Mouse (Mus musculus): ENCODE results near the gene Rp2.
A peak's percentile ranks its signal among the peaks of the same experiment; 100 is the strongest.
"Not testable (repeated sequence)": the region's sequence is repeated elsewhere in the genome, so short reads cannot be mapped to it uniquely, and the experiment has no call there.

Rp2 gene

GRCm38 (mm10) chrX:20364391-20365365 lies at the start of gene Rp2:
Gene Rp2, plus strand, starts transcription at chrX:20364481.
- peak; percentile 80 for DNase-seq (ENCODE audit: low spot score)

- no peak for DNase-seq (ENCODE audit: low spot score)
Observed at GRCm38 (mm10) chrX:20332756-20333155, 31.5 kb upstream of the Rp2 start.

DNA sequence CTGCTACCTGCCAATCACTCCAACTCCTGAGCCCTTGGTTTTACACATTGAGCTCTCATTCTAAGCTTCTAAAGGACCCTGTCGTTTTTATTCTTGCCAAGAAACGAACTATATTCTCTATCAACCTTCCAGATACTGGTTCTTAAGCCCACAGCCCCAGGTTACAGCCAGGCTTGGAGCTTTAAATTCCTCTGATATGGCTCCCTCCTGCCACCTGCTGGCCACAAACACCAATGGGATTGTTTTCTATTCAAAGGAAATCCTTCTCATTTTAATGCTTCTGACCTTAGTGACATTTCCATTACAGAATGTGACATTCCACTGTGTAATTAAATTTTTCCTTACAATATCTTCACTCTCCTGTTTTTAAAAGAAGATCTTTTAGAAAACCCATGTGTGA lies 28.6 kb upstream of the Rp2 start:
- DNase-seq (ENCODE audit: low spot score): peak; percentile 44

GRCm38 (mm10) chrX:20344980-20345379 lies 19.3 kb upstream of the Rp2 start:
- no peak for DNase-seq (ENCODE audit: low spot score)

GRCm38 (mm10) chrX:20346355-20346754 lies 17.9 kb upstream of the Rp2 start:
- no peak for DNase-seq (ENCODE audit: low spot score)

DNA sequence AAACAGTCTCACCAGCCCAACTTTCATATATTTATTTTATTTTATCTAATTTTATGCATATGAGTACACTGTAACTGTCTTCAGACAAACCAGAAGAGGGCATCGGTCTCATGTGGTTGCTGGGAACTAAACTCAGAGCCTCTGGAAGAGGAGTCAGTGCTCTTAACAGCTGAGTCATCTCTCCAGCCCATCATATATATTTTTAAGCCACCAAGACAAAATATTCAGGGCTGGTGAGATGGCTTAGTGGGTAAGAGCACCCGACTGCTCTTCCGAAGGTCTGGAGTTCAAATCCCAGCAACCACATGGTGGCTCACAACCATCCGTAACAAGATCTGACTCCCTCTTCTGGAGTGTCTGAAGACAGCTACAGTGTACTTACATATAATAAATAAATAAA lies 14.0 kb upstream of the Rp2 start:
- DNase-seq (ENCODE audit: low spot score): not testable (repeated sequence)

DNA sequence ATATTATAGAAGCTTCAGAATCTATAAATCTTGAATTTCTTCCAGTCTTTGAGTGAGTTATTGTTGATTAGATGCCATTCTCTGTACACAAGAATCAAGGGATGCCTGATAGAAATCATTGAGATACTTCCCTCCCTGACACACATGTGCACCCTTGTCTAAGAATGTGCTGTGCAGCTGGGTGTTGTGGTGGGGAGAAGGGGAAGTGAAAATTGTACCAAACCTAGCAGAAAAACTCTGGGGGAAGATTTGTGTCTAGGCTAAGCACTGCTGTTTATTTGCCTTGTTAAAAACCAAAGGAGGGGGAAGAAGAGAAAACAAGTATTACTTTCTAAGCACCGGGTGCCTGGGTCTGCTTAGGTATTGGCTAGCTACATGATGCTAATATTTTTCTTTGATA lies 9.0 kb upstream of the Rp2 start:
- no peak for DNase-seq (ENCODE audit: low spot score)

DNA sequence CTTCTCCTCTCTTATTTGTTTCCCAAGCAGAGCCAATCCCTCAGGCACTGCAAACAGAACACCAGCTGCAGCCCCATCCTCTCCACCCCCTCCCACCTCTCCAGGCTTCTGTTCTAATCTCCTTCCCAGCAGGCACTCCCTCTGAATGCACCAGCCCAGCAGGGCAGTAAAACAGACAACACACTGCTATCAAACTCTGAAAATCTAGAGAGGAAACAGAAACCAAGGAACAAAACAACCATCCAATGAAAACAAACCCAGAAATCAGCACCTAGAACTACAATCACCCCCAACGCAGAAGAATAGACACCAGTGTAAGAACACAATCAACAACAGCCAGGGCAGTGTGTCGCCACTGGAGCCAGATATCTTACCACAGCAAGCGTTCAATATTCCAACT lies 8.0 kb upstream of the Rp2 start:
- DNase-seq (ENCODE audit: low spot score): no peak

DNA sequence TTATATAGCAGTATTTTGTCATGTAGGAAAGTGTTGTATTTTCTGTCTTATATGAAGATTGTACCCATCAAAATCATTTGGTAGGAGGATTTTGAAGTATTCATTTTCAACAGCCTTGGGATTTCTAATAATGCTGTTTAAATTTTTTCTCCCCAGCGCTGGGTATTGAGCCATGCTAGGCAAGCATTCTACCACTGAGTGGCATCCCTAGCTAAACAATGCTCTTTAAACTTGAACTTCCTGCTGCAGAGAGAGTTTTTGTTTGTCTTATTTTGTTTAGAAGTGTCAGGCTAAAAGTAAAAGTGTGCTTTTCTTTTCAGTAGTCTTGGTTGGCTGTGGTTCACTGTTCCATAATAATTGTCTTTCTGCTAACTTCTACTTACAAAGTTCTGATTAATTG lies 1.8 kb downstream of the Rp2 start:
- no peak for DNase-seq (ENCODE audit: low spot score)

DNA sequence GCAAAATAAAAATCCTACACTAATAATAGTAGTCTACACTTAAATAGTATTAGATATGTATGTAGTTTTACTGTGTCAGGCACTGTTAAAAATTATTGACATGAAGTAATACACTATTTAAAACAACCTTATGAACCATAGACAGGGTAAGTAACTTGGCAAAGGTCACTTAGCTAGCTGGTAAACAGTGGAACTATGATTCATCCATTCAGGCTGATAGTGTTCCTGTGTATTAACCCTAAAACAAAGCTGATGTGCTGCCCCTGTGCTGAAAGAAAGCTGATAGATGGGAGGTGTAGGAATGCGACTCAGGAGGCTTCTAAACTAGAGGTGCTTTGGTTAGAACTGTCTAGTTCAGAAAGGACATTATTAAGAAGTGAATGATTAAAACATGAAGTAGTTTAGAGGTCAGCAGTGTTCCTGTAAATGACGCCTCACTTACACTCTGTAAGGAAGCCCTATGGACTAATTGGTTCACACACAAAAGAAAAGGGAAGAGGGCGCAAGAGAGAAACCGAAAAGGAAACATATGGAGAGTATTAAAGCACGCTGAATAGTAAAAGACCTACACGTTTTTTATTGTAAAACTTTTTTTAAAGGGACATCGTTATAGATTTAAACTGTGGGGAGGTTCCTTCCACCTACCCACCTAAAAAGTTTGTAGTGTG lies 15.2 kb downstream of the Rp2 start:
- DNase-seq (ENCODE audit: low spot score): no peak

DNA sequence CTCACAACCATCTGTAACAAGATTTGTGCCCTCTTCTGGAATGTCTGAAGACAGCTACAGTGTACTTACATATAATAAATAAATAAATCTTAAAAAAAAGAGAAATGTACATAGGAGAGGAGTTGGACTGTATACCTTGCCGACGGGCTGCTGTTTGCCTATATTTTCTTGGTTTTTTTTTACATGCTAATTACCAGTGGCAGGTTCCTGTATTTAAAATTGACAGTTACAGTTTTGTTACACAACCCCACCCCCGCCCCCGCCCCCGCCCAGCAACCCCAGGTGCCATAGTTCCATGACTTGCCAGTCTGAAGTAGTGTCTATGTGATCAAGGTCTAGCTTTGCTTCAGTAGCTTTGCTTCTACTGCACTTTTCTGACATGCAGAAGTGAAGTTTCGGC lies 18.0 kb downstream of the Rp2 start:
- no peak for DNase-seq (ENCODE audit: low spot score)

- no peak for DNase-seq (ENCODE audit: low spot score)
Observed at GRCm38 (mm10) chrX:20387006-20387405, 22.7 kb downstream of the Rp2 start.

DNA sequence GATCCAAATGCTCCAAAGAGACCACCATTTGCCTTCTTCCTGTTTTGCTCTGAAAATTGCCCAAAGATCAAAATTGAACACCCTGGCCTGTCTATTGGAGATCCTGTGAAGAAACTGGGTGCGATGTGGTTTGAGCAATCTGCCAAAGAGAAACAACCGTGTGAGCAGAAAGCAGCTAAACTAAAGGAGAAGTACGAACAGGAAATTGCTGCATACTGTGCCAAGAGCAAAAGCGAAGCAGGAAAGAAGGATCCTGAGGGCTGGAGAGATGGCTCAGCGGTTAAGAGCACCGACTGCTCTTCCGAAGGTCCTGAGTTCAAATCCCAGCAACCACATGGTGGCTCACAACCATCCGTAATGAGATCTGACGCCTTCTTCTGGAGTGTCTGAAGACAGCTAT lies 27.7 kb downstream of the Rp2 start:
- DNase-seq (ENCODE audit: low spot score): not testable (repeated sequence)

GRCm38 (mm10) chrX:20392942-20393341 lies 28.7 kb downstream of the Rp2 start:
- DNase-seq (ENCODE audit: low spot score): no peak

- no peak for DNase-seq (ENCODE audit: low spot score)
Observed at GRCm38 (mm10) chrX:20404068-20404467, 39.8 kb downstream of the Rp2 start.

DNA sequence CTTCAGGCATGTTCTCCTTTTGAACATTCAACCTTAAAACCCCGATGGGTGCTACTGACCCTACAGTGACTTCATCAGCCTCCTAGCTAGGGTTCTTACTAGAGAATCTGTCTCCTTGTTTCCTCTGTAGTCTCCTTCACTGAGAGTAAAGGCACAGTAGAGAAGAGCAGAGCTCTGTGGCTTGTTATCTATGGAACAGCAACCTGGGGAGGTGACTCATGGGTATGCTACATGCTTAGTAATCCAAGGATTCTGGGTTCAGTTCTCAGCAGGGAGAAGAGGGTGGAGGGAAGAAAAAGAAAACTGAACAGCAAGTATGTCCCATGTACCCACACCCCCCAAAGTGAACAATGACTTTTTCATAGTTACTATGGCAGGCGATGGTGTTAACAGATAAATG lies 42.6 kb downstream of the Rp2 start:
- no peak for DNase-seq (ENCODE audit: low spot score)

DNA sequence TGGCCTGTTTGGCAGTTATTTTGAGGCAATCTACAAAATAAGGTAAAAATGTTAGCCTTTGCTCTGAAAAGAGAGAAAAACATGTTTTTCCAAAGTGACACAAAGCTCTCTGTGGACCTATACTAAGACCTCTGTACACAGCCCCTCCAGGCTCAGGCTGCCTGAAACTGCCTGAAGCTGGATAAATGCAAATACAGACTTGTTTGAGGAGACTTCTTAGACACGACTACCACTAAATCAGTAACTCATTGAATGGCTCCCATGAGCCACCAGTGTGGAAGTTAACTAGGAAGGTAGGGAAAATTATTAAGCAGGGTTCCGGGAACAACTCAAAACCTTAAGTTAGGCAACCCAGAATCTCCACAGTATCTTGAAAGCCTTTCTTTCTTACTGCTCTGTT lies 43.4 kb downstream of the Rp2 start:
- DNase-seq (ENCODE audit: low spot score): no peak

DNA sequence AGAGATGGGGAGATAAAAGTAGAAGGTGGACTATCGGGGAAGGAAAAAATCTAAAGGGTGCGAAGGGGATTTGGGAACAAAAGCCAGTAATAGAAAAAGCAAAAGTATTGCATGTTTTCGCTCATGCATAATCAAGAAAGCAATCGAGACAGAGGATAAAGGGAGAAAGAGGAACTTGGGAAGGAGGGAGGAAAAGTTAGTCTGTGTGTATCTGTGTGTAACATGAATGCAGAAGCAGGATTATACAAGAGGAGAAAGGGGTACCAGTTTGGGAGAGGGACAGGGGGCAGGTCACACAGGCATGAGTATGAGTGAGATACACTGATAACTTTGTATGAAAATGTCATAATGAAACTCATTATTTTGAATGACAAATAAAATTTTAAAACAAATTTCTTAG lies 47.1 kb downstream of the Rp2 start:
- DNase-seq (ENCODE audit: low spot score): no peak

DNA sequence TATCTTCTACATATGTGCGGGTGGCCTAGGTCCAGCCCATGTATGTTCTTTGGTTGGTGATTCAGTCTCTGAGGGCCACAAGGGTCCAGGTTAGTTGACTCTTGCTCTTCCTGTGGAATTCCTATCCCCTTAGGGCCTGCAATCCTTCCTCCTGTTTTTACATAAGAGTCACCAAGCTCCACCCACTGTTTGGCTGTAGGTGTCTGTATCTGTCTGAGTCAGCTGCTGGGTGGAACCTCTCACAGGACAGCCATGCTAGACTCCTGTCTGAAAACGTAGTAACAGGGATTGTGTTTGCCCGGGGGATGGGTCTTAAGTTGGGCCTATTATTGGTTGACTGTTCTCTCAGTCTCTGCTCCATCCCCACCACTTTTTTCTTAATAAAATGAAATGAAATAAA lies 47.9 kb downstream of the Rp2 start:
- no peak for DNase-seq (ENCODE audit: low spot score)

GRCm38 (mm10) chrX:20414885-20415622 lies 50.8 kb downstream of the Rp2 start:
- DNase-seq (ENCODE audit: low spot score): no peak

DNA sequence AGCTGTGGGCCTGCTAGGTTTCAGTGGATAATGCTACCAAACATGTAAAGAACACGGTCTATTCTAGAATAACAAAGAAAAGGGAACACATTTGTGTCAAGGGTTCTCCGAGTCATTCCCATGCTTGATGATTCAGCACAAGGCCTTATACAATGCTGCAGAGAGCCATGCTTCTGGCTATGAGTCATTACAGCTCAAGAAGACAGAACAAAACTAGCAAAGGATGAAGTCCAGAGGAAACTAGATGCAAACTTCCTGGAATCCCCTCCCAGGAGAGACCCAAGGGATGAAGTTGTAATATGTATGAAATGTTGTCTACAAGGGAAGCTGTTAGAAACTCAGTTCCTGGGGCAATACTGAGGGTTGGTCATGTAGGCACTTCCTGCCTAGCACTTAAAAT lies 54.2 kb downstream of the Rp2 start:
- no peak for DNase-seq (ENCODE audit: low spot score)

DNA sequence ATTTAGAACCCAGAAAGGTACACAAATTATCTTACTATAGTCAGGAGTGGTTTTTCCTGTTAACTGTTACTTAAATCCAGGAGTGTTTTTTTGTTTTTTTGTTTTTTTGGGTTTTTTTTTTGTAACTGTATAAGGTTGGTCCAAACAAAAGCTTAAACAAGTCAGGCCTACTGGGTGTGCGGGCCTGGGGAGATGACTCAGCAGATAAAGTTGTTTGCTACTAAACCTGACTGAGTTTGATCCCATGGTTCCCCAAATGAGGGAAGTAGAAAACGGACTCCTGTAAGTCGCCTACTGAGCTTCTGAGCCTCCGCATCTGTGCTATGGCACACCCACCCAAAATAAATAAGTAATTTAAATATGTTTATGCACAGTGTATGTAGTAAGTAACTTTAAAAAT lies 55.3 kb downstream of the Rp2 start:
- DNase-seq (ENCODE audit: low spot score): no peak
